Mouse (Mus musculus): ENCODE measurements at regions not wholly inside any gene's neighbourhood (a gene's known extent, or its start where the extent isn't known, plus 50 kb on each side); places are given as distances from the start of the nearest gene placed in this dataset.

- no peak overlapping the region for H3K27ac ChIP-seq
- H3K36me3 ChIP-seq (ENCODE audit: insufficient read depth, low read length), result no peaks in the 10 kb centered on the region
- DNase-seq (ENCODE audit: low spot score) (no peak), ATAC-seq (replicated peaks; ENCODE audit: low FRiP score, low read depth) (no peak)
- TF ChIP-seq CTCF (IDR thresholded peaks at IDR 0.05; ENCODE audit: low read depth), result no peak
- no peaks in the 10 kb centered on the region for H3K9me3 ChIP-seq (replicated peaks; ENCODE audit: low read length)
- H3K4me3 ChIP-seq (replicated peaks; ENCODE audit: low read depth, low read length), result no peak overlapping the region
- H3K27me3 ChIP-seq (ENCODE audit: insufficient read depth, low read length), result no peaks in the 10 kb centered on the region
- no peaks in the 10 kb centered on the region for H3K4me1 ChIP-seq (replicated peaks; ENCODE audit: insufficient read depth, low read length)
- 97% methylated on average over 4 of the region's 4 CpGs for WGBS
- no peak overlapping the region for H3K9ac ChIP-seq (ENCODE audit: low read depth, low read length)
- no peak overlapping the region for H3K4me2 ChIP-seq (ENCODE audit: low read length)
Measured at GRCm38 (mm10) chr16:29706996-29707395, 127.9 kb downstream of the Opa1 start.

- Histone ChIP-seq H3K27me3 (ENCODE audit: insufficient read depth, low read length) (no peaks in the 10 kb centered on the region), H3K9me3 (replicated peaks; ENCODE audit: low read length) (no peaks in the 10 kb centered on the region), H3K9ac (ENCODE audit: low read depth, low read length) (no peak overlapping the region), H3K4me2 (ENCODE audit: low read length) (no peak overlapping the region), H3K4me1 (replicated peaks; ENCODE audit: insufficient read depth, low read length) (no peaks in the 10 kb centered on the region), H3K36me3 (ENCODE audit: insufficient read depth, low read length) (no peaks in the 10 kb centered on the region), H3K27ac (no peak overlapping the region), H3K4me3 (replicated peaks; ENCODE audit: low read depth, low read length) (no peak overlapping the region)
- no peak for ATAC-seq (replicated peaks; ENCODE audit: low FRiP score, low read depth)
- no peak for TF ChIP-seq CTCF (IDR thresholded peaks at IDR 0.05; ENCODE audit: low read depth)
- DNase-seq (ENCODE audit: low spot score), result no peak
- WGBS, result 92% methylated on average over 11 of the region's 11 CpGs
Measured at GRCm38 (mm10) chr16:29707656-29708055, 128.5 kb downstream of the Opa1 start.

- no peak for ATAC-seq (replicated peaks; ENCODE audit: low FRiP score, low read depth)
- no peak for DNase-seq (ENCODE audit: low spot score)
- H3K9ac ChIP-seq (ENCODE audit: low read depth, low read length), result no peak overlapping the region
Measured at GRCm38 (mm10) chr16:29709072-29709471, 129.9 kb downstream of the Opa1 start.

DNA sequence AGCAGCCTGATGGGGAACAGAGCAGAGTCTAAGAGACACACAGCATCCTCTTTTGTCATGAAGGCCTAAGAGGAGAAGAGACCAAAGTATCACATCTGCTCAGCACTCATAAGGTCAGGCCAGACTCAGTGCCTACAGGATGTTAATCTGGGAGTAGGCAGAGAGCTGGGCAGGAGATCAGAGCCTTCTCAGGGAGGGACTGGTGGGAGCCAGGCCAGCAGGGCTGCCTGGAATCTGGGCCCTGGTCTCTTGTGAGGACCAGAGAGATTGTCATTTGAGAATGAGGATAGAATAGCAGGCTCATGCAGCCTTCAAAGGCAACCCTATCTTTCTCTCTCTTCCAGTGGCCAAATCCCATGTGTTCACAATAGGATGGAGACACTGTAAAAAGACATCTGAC is 132.3 kb downstream of the Opa1 start:
- no peaks in the 10 kb centered on the region for H3K4me1 ChIP-seq (replicated peaks; ENCODE audit: insufficient read depth, low read length)
- no peak for DNase-seq (ENCODE audit: low spot score)
- TF ChIP-seq CTCF (IDR thresholded peaks at IDR 0.05; ENCODE audit: low read depth), result no peak

More at GRCm38 (mm10) chr16:29709072-29709471, 129.9 kb downstream of the Opa1 start:
- no peak overlapping the region for H3K4me2 ChIP-seq (ENCODE audit: low read length)
- no peaks in the 10 kb centered on the region for H3K9me3 ChIP-seq (replicated peaks; ENCODE audit: low read length)
- H3K4me3 ChIP-seq (replicated peaks; ENCODE audit: low read depth, low read length), result no peak overlapping the region
- no peaks in the 10 kb centered on the region for H3K27me3 ChIP-seq (ENCODE audit: insufficient read depth, low read length)
- no peak overlapping the region for H3K27ac ChIP-seq
- H3K36me3 ChIP-seq (ENCODE audit: insufficient read depth, low read length), result no peaks in the 10 kb centered on the region
- H3K4me1 ChIP-seq (replicated peaks; ENCODE audit: insufficient read depth, low read length), result no peaks in the 10 kb centered on the region
- 62% methylated on average over 4 of the region's 4 CpGs for WGBS
- no peak for TF ChIP-seq CTCF (IDR thresholded peaks at IDR 0.05; ENCODE audit: low read depth)

DNA sequence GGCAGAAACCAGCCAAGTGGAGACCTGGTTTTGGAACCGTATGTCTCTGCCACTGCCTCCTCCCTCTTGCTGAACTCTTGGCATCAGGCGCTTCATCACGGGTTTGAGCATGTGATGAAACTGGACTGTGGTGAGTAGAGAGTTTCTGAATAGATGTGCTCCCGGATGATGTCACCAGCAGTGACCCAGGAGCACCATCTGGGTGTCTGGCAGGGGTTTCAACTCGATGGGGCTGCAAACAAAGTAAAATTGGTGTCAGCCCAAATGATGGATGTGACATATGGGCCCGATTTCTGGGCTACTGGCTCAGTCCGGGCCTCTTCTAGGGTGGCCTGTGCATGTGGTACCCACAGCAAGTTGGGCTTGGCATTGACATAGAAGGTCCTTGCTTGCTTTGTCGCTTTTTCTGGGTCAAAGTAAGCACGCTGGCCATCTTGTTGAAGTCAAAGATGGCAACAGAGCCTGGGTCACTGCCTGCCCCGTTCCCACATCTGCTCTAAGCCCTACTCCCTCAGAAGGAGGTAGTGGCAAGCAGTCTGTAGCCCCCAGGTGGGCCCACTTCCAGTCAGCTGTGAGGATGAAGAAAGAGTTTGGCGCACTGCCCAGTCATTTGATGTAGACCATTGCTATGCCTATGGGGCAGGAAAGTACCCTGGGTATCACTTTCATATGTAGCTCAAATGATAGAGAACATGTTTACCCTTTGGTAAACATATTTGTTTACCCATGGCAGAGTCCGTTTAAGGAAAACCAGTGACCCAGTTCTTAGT is 133.0 kb downstream of the Opa1 start:
- no peak for DNase-seq (ENCODE audit: low spot score)
- H3K4me3 ChIP-seq (replicated peaks; ENCODE audit: low read depth, low read length), result no peak overlapping the region
- no peaks in the 10 kb centered on the region for H3K27me3 ChIP-seq (ENCODE audit: insufficient read depth, low read length)
- H3K4me1 ChIP-seq (replicated peaks; ENCODE audit: insufficient read depth, low read length), result no peaks in the 10 kb centered on the region
- H3K36me3 ChIP-seq (ENCODE audit: insufficient read depth, low read length), result no peaks in the 10 kb centered on the region
- no peak overlapping the region for H3K27ac ChIP-seq
- 73% methylated on average over 12 of the region's 12 CpGs for WGBS
- no peaks in the 10 kb centered on the region for H3K9me3 ChIP-seq (replicated peaks; ENCODE audit: low read length)
- no peak overlapping the region for H3K4me2 ChIP-seq (ENCODE audit: low read length)
- ATAC-seq (replicated peaks; ENCODE audit: low FRiP score, low read depth), result no peak
- no peak for TF ChIP-seq CTCF (IDR thresholded peaks at IDR 0.05; ENCODE audit: low read depth)
- H3K9ac ChIP-seq (ENCODE audit: low read depth, low read length), result no peak overlapping the region

More for the DNA sequence above, 132.3 kb downstream of the Opa1 start:
- H3K36me3 ChIP-seq (ENCODE audit: insufficient read depth, low read length), result no peaks in the 10 kb centered on the region
- no peak overlapping the region for H3K4me3 ChIP-seq (replicated peaks; ENCODE audit: low read depth, low read length)
- H3K4me2 ChIP-seq (ENCODE audit: low read length), result no peak overlapping the region
- no peak overlapping the region for H3K27ac ChIP-seq
- H3K9ac ChIP-seq (ENCODE audit: low read depth, low read length), result no peak overlapping the region
- no peak for ATAC-seq (replicated peaks; ENCODE audit: low FRiP score, low read depth)
- no peaks in the 10 kb centered on the region for H3K27me3 ChIP-seq (ENCODE audit: insufficient read depth, low read length)
- H3K9me3 ChIP-seq (replicated peaks; ENCODE audit: low read length), result no peaks in the 10 kb centered on the region

DNA sequence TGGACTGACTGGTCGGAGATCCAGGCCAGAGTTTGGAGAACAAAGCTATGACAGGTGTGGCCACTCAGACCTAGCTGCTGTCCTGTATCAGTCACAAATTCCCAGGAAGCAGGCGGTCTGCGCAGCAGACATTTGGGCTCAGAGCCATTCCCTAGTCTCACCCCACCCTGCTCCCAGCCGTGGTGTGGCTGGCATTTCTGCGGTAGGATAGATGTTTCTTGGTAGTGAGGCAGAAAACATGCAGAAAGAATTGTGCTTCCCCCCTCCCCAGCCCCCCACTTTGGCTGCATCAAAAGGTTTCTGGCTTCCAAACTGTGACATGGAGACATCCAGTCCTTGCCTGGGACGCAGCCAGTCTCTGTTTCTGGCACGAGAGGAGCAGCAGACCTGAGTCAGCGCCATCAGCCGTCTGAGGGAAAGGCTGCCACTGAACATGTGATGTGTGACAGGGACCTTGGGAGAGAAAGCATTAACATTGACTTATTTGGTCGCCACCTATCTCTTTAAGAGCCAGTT is 135.5 kb downstream of the Opa1 start:
- DNase-seq (ENCODE audit: low spot score) (no peak), ATAC-seq (replicated peaks; ENCODE audit: low FRiP score, low read depth) (no peak)
- Histone ChIP-seq H3K4me2 (ENCODE audit: low read length) (no peak overlapping the region), H3K27me3 (ENCODE audit: insufficient read depth, low read length) (no peaks in the 10 kb centered on the region), H3K36me3 (ENCODE audit: insufficient read depth, low read length) (no peaks in the 10 kb centered on the region), H3K4me3 (replicated peaks; ENCODE audit: low read depth, low read length) (no peak overlapping the region), H3K27ac (no peak overlapping the region), H3K9ac (ENCODE audit: low read depth, low read length) (no peak overlapping the region), H3K4me1 (replicated peaks; ENCODE audit: insufficient read depth, low read length) (0 out of 2 replicates have a peak, but pooled peaks cover 3% of the 10 kb centered on the region), H3K9me3 (replicated peaks; ENCODE audit: low read length) (no peaks in the 10 kb centered on the region)
- TF ChIP-seq CTCF (IDR thresholded peaks at IDR 0.05; ENCODE audit: low read depth), result no peak
- WGBS, result 48% methylated on average over 10 of the region's 10 CpGs

All from kidney, postnatal 0 days (tissue).